Mouse (Mus musculus) T-cell, adult 66 days (primary cell): ENCODE measurements around the gene Pygo1. TPM values are rescaled to one million over a fixed set of nuclear protein-coding genes. Genes with fewer than 3 reads are reported as not detected.

ENCODE experiments used
- total RNA-seq, 2 experiments: library from RNA; stranded (reverse); gene quantifications; 3 replicates in 1 of 2; 4 replicates in 1 of 2; pipeline ENCODE4 v1.2.4; 2023

Pygo1 gene
- not detected for total RNA-seq

GRCm38 (mm10) chr9:72925021-72925934, at the start of gene Pygo1:
Pygo1 (plus strand) TSS chr9:72925645.

GRCm38 (mm10) chr9:72958521-72959450, 33.3 kb downstream of the Pygo1 start, which contains the start of the genes Dyx1c1 and Gm44503:
Dyx1c1 (plus strand) TSS chr9:72958785.
Gm44503 (plus strand) TSS chr9:72958852.

DNA sequence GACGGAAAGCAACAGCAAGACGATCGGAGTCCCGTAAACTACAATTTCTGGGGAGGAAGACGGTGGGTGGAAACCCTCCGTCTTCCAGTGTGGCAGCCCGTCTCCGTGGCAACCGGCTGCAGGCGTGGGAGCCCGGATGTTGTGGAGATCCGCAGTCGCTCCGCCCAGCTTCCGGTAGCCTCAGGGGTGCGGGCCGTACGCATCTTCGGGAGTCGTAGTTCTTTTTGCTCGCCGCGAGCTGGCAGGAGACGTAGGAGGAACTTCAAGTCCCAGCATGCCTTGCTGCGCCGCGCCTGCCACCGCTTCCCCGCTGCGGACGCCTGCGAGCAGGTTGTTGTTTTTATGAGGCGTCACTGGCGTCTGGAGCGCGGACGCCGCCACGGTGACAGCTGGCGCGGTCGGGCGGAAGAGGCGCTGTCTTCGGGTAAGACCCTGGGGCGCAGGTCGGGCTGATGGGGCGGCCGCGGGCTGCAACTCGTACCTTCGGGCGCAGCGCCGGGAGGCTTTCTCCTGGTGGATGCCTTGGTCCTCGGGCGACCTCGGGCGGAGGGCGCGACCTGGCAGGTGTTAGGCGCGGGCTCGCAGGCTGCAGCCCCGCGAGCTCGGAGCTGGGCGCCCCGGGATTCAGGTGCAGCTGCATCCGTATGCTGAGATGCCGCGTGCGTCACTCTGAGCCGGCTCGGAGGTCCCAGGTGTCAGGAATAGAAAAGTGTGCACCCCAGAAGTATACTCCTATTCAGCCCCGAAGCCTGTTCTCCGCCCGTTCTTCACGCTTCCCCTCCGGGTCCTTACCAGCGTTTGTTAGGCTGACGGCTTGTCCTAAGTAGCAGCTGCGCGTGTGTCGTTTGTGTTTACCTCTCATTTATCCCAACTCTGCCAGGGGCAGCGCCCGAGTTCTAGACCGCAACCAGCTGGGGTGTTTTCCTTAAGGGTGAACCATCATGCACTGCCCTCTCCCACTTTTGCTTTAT, 60.1 kb downstream of the Pygo1 start, which contains the start of the genes Ccpg1os and Ccpg1:
Gene Ccpg1os, minus strand, starts transcription at position 133 of the 971 bp plus-strand sequence.
Gene Ccpg1, plus strand, starts transcription at position 180 of the 971 bp plus-strand sequence.

Other genes with a start within 250 kb of the Pygo1 start
- under 1 TPM; 0.09 TPM for gene Prtg, start 118.8 kb upstream of the Pygo1 start, total RNA-seq
- gene Dyx1c1, start 33.1 kb downstream of the Pygo1 start, total RNA-seq: 1 to 10 TPM; 1.7 TPM
- not detected for gene Gm44503, start 33.2 kb downstream of the Pygo1 start, total RNA-seq
- gene Ccpg1os, start 59.7 kb downstream of the Pygo1 start, total RNA-seq: 1 to 10 TPM; 4.7 to 6.0 TPM
- 100 to 1,000 TPM in 1 of 2 experiments, 10 to 100 TPM in 1; 91.2 to 107 TPM for gene Ccpg1, start 59.8 kb downstream of the Pygo1 start, total RNA-seq
- gene Pigb, start 114.7 kb downstream of the Pygo1 start, total RNA-seq: 10 to 100 TPM; 15.1 to 18.4 TPM
- gene Rab27a, start 119.2 kb downstream of the Pygo1 start, total RNA-seq: 10 to 100 TPM; 60.2 to 65.5 TPM
- 10 to 100 TPM in 1 of 2 experiments, 1 to 10 TPM in 1; 9.6 to 10.9 TPM for gene Khdc3, start 176.2 kb downstream of the Pygo1 start, total RNA-seq
- gene Gm20509, start 176.8 kb downstream of the Pygo1 start, total RNA-seq: not detected
- gene Rsl24d1, start 187.8 kb downstream of the Pygo1 start, total RNA-seq: 10 to 100 TPM; 71.7 to 73.4 TPM